Mouse (Mus musculus): ENCODE results near the gene Mmp14. TPM values are rescaled to one million over a fixed set of nuclear protein-coding genes. Genes with fewer than 3 reads are reported as not detected.

Gene Mmp14
- polyA plus RNA-seq, 1 experiment from 2014 or later = 183 TPM

DNA sequence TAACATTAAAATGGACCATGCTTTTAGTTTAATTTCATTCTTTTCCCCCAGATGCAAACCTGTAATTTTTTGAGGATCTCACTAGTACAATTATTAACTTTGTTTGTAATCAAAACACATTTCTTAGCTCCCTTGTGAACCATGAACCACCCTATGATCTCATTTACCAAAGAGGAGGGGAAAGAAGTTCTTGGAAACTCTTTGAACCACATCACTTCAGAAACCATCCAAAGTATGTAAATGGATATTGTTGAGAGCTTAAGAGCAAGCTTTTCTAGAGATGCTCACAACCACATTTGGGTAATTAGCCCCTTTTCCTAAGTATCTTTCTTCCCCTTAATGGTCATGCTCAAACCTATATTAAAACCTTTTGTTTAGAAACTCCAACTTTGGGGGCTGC lies 37.1 kb upstream of the Mmp14 start:
- no peak for ATAC-seq (ENCODE audit: low read depth)
- no peaks in the 10 kb centered on the region for H3K27me3 ChIP-seq (ENCODE audit: control insufficient read depth, insufficient read depth, low read depth, low read length)
- H3K9me3 ChIP-seq (ENCODE audit: control insufficient read depth, low read length) = no peaks in the 10 kb centered on the region
- no peak overlapping the region for H3K27ac ChIP-seq (ENCODE audit: low read length)
- peaks cover 6% of the 10 kb centered on the region; the same call in 1 of the 2 replicates for H3K4me1 ChIP-seq (replicated peaks; ENCODE audit: control insufficient read depth, insufficient read depth, low read length)
- no peaks in the 10 kb centered on the region for H3K36me3 ChIP-seq (ENCODE audit: control insufficient read depth, insufficient read depth, low read length)
- H3K9ac ChIP-seq (ENCODE audit: low read length) = no peak overlapping the region
- no peak overlapping the region for H3K4me2 ChIP-seq (ENCODE audit: low read depth, low read length)
- H3K4me3 ChIP-seq (ENCODE audit: low read length) = no peak overlapping the region

DNA sequence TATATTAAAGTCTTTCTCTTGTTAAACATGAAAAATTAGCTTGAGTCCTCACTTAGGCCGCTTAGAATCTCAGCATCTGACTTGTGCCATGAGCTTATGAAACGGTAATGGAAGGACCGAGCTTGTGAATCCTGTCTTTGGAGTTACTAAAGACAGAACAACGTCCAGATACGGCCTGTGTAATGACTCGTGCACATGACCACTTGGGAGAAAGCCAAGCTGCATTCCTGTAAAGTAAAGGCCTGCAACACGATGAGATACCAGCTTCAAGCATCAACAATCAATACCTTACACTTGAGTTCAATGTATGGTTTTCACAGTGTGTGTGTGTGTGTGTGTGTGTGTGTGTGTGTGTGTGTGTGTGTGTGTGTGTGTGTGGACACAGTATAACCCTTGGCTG lies 34.7 kb upstream of the Mmp14 start:
- H3K4me2 ChIP-seq (ENCODE audit: low read depth, low read length) = no peak overlapping the region
- peaks cover 6% of the 10 kb centered on the region; the same call in 1 of the 2 replicates for H3K4me1 ChIP-seq (replicated peaks; ENCODE audit: control insufficient read depth, insufficient read depth, low read length)
- no peaks in the 10 kb centered on the region for H3K27me3 ChIP-seq (ENCODE audit: control insufficient read depth, insufficient read depth, low read depth, low read length)
- WGBS = 56% methylated on average over 7 of the region's 7 CpGs
- no peak overlapping the region for H3K4me3 ChIP-seq (ENCODE audit: low read length)
- ATAC-seq (ENCODE audit: low read depth) = no peak
- H3K27ac ChIP-seq (ENCODE audit: low read length) = no peak overlapping the region
- H3K9ac ChIP-seq (ENCODE audit: low read length) = no peak overlapping the region
- no peaks in the 10 kb centered on the region for H3K9me3 ChIP-seq (ENCODE audit: control insufficient read depth, low read length)
- H3K36me3 ChIP-seq (ENCODE audit: control insufficient read depth, insufficient read depth, low read length) = 0 out of 2 replicates have a peak, but pooled peaks cover 2% of the 10 kb centered on the region

DNA sequence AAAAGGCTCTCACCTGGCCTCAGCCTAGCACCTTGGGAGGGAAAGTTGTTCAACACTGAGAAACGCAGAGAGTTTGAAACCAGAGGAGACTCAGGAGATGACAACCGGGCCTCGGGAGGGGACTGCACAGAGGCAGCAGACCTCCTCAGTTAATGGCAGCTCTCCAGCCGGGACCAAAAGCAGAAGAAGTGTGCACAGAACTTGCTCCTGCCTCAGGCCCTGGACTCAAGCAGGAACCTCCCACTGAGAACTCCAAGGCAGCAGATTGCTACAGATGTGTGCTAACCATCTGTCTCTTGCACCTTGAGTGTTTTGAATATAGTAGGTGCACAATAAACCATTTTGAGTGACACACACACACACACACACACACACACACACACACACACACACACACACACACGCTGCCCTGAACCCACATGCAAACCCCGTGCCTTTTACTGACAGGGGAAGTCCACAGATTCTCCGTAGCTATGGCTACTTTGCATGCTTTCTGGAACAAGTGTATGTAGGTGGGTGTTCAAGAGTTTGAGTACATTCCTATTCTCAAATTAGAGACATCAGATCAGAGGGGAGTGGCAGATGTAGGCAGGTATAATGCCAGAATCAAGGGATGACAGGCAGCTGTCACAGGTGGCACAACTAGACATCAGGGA lies 33.4 kb upstream of the Mmp14 start:
- no peak overlapping the region for H3K4me3 ChIP-seq (ENCODE audit: low read length)
- H3K9me3 ChIP-seq (ENCODE audit: control insufficient read depth, low read length) = no peaks in the 10 kb centered on the region
- H3K9ac ChIP-seq (ENCODE audit: low read length) = no peak overlapping the region
- H3K4me2 ChIP-seq (ENCODE audit: low read depth, low read length) = no peak overlapping the region
- peaks cover 2% of the 10 kb centered on the region; the same call in 1 of the 2 replicates for H3K36me3 ChIP-seq (ENCODE audit: control insufficient read depth, insufficient read depth, low read length)
- H3K27ac ChIP-seq (ENCODE audit: low read length) = no peak overlapping the region
- 69% methylated on average over 7 of the region's 7 CpGs for WGBS
- peaks cover 6% of the 10 kb centered on the region; the same call in 1 of the 2 replicates for H3K4me1 ChIP-seq (replicated peaks; ENCODE audit: control insufficient read depth, insufficient read depth, low read length)
- no peak for ATAC-seq (ENCODE audit: low read depth)
- H3K27me3 ChIP-seq (ENCODE audit: control insufficient read depth, insufficient read depth, low read depth, low read length) = no peaks in the 10 kb centered on the region

DNA sequence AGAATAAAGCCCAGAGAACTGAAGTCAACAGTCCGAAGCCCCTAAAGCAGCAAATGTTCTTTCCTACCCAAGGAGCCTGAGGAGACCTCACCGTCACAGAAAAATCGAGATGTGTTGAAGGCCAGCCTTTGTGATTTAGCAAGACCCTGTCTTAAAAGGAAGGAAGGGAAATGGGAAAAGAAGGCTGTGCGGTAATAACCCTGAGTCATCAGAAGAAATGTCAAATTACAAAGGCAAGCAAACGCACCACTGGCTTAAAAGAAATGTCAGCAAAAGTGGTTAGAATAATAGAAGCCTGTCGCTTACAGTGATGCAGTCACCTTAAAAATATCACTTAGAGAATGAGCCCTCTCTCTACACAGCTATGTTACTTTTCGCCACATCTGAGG lies 32.9 kb upstream of the Mmp14 start:
- H3K9me3 ChIP-seq (ENCODE audit: control insufficient read depth, low read length) = no peaks in the 10 kb centered on the region
- WGBS = 66% methylated on average over 7 of the region's 7 CpGs
- H3K4me3 ChIP-seq (ENCODE audit: low read length) = no peak overlapping the region
- H3K36me3 ChIP-seq (ENCODE audit: control insufficient read depth, insufficient read depth, low read length) = peaks cover 6% of the 10 kb centered on the region
- no peak for ATAC-seq (ENCODE audit: low read depth)
- no peak overlapping the region for H3K27ac ChIP-seq (ENCODE audit: low read length)
- no peaks in the 10 kb centered on the region for H3K27me3 ChIP-seq (ENCODE audit: control insufficient read depth, insufficient read depth, low read depth, low read length)
- H3K4me1 ChIP-seq (replicated peaks; ENCODE audit: control insufficient read depth, insufficient read depth, low read length) = peaks cover 6% of the 10 kb centered on the region; the same call in 1 of the 2 replicates
- H3K9ac ChIP-seq (ENCODE audit: low read length) = no peak overlapping the region
- no peak overlapping the region for H3K4me2 ChIP-seq (ENCODE audit: low read depth, low read length)

DNA sequence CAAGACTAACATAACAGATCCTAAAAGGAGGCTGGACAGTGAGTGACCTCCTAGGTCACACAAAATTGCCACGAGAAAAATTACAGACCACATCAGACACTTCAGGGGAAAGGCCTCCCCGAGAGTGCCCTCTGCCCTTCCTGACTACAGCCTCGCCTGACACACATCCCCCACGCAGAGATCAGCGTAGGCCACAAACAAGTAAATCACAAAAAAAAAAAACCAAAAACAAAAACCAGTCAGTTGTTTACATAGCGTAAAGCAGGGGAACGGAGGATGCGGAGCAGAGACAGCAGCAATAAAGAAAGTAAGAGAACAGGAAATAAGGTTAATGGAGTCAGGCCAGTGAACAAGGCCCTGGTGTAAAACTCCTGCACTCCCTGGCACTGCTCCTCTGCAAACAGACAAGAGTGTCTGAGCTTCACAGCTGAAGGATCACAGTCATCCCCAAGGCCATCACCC lies 32.5 kb upstream of the Mmp14 start:
- no peak for ATAC-seq (ENCODE audit: low read depth)
- no peak overlapping the region for H3K9ac ChIP-seq (ENCODE audit: low read length)
- H3K36me3 ChIP-seq (ENCODE audit: control insufficient read depth, insufficient read depth, low read length) = peaks cover 6% of the 10 kb centered on the region
- WGBS = 35% methylated on average over 8 of the region's 8 CpGs
- no peak overlapping the region for H3K4me3 ChIP-seq (ENCODE audit: low read length)
- H3K4me1 ChIP-seq (replicated peaks; ENCODE audit: control insufficient read depth, insufficient read depth, low read length) = peaks cover 6% of the 10 kb centered on the region; the same call in 1 of the 2 replicates
- H3K9me3 ChIP-seq (ENCODE audit: control insufficient read depth, low read length) = no peaks in the 10 kb centered on the region
- no peak overlapping the region for H3K4me2 ChIP-seq (ENCODE audit: low read depth, low read length)
- H3K27ac ChIP-seq (ENCODE audit: low read length) = no peak overlapping the region
- no peaks in the 10 kb centered on the region for H3K27me3 ChIP-seq (ENCODE audit: control insufficient read depth, insufficient read depth, low read depth, low read length)

DNA sequence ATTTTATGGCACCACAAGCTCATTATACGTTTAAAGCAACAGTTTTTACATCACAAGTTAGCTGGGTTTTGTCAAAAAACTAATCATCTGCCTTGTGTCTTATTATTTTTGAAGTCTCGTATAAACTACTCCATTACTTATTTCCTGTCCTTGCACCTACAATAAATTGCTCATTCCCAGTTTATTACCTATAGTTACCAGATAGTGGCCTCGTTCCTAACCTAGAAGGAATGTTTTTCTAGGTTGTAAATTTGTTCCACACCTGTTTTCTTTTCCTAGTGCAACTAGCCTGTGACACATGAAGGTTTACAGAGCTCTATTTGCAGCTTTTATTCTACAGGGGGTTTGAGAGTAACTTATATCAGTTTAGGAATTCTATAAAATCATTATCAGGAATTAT lies 29.7 kb upstream of the Mmp14 start:
- 51% methylated on average over 3 of the region's 3 CpGs for WGBS
- no peak overlapping the region for H3K9ac ChIP-seq (ENCODE audit: low read length)
- no peak overlapping the region for H3K4me2 ChIP-seq (ENCODE audit: low read depth, low read length)
- H3K4me1 ChIP-seq (replicated peaks; ENCODE audit: control insufficient read depth, insufficient read depth, low read length) = peaks cover 6% of the 10 kb centered on the region; the same call in 1 of the 2 replicates
- H3K36me3 ChIP-seq (ENCODE audit: control insufficient read depth, insufficient read depth, low read length) = peaks cover 6% of the 10 kb centered on the region
- H3K27ac ChIP-seq (ENCODE audit: low read length) = no peak overlapping the region
- H3K4me3 ChIP-seq (ENCODE audit: low read length) = no peak overlapping the region
- no peaks in the 10 kb centered on the region for H3K27me3 ChIP-seq (ENCODE audit: control insufficient read depth, insufficient read depth, low read depth, low read length)
- ATAC-seq (ENCODE audit: low read depth) = no peak
- H3K9me3 ChIP-seq (ENCODE audit: control insufficient read depth, low read length) = no peaks in the 10 kb centered on the region

DNA sequence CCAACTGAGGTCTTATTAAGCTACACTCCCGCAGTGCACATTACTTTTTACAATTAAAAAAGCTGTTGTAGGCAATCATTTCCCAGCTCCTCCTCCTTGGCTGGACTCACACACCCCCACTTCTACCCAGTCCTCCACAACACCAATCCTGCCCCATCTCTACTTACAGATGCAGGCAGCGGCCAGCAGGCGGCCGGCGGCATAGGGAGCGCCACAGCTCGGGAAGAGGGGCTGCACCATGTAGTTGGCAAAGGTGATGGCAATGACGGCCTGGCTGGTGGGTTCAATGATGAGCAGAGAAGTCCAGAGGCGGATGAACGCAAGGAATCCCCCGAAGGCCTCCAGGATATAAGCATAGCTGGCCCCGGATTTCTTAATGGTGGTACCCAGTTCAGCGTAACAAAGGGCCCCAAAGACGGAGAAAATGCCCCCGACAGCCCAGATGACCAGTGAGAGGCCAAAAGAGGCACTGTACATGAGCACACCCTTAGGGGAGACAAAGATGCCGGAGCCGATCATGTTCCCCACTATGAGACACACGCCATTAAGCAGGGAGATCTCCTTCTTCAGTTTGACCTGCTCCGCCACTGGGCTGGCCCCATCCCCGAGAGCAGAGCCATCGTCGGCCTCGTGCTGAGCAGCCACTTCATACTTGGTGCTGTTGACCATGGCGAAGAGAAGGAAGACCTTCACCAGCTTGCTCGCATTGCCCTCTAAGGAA lies 22.9 kb upstream of the Mmp14 start:
- no peaks in the 10 kb centered on the region for H3K36me3 ChIP-seq (ENCODE audit: control insufficient read depth, insufficient read depth, low read length)
- peaks cover 13% of the 10 kb centered on the region for H3K4me1 ChIP-seq (replicated peaks; ENCODE audit: control insufficient read depth, insufficient read depth, low read length)
- no peak for ATAC-seq (ENCODE audit: low read depth)
- no peak overlapping the region for H3K4me2 ChIP-seq (ENCODE audit: low read depth, low read length)
- no peaks in the 10 kb centered on the region for H3K27me3 ChIP-seq (ENCODE audit: control insufficient read depth, insufficient read depth, low read depth, low read length)
- WGBS = 82% methylated on average over 25 of the region's 25 CpGs
- H3K4me3 ChIP-seq (ENCODE audit: low read length) = no peak overlapping the region
- H3K9ac ChIP-seq (ENCODE audit: low read length) = no peak overlapping the region
- no peaks in the 10 kb centered on the region for H3K9me3 ChIP-seq (ENCODE audit: control insufficient read depth, low read length)
- H3K27ac ChIP-seq (ENCODE audit: low read length) = no peak overlapping the region

DNA sequence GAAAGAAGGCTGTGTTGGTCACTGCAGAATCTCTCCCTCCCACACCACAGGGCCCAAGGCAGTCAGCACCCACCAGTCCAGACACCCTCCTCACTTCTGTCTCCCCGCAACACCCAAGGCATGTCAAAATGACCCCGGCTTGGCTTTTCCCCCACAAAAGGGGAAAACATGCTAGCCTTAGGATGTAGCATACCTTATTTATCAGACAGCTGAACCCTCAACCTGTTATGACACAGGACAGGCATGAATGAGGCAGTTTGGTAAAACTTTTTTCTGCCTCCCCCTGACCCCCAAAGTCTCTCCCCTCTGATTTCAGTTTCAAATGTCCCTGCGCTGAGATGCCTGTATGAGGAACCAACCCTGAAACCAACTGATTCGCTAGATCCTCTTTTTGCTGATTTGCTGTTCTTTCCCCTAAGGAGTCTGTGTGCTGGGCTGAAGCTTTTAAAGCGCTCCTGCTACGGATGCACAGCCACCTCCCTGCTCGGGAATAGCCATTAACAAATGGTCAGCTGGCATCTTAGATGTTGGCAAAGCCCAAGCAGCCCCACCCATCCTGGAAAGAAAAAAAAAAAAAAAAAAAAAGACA lies 22.3 kb upstream of the Mmp14 start:
- ATAC-seq (ENCODE audit: low read depth) = no peak
- H3K4me2 ChIP-seq (ENCODE audit: low read depth, low read length) = peak overlapping the region; percentile 41
- no peak overlapping the region for H3K9ac ChIP-seq (ENCODE audit: low read length)
- no peaks in the 10 kb centered on the region for H3K36me3 ChIP-seq (ENCODE audit: control insufficient read depth, insufficient read depth, low read length)
- no peak overlapping the region for H3K27ac ChIP-seq (ENCODE audit: low read length)
- no peaks in the 10 kb centered on the region for H3K27me3 ChIP-seq (ENCODE audit: control insufficient read depth, insufficient read depth, low read depth, low read length)
- peaks cover 19% of the 10 kb centered on the region for H3K4me1 ChIP-seq (replicated peaks; ENCODE audit: control insufficient read depth, insufficient read depth, low read length)
- H3K9me3 ChIP-seq (ENCODE audit: control insufficient read depth, low read length) = no peaks in the 10 kb centered on the region
- 75% methylated on average over 7 of the region's 7 CpGs for WGBS
- H3K4me3 ChIP-seq (ENCODE audit: low read length) = no peak overlapping the region
